Mouse (Mus musculus) heart, adult 2 months (tissue): ENCODE measurements around the gene H2-Eb2. TPM values are rescaled to one million over a fixed set of nuclear protein-coding genes. Genes with fewer than 3 reads are reported as not detected.

Source experiments
- DNase-seq, 2 experiments: peaks; one replicate each; pipeline ENCODE4 v3.0.0; 2021
- H3K27ac ChIP-seq: fragments of 200-600 bp; 2 replicates; pipeline ENCODE4 v1.8.1; 2022
- H3K27me3 ChIP-seq: fragments of 200-500 bp; 2 replicates; pipeline ENCODE4 v1.6.1; 2012; ENCODE audit warnings: mild to moderate bottlenecking, low read length, inconsistent platforms, mixed read lengths; ENCODE audit not compliant: control insufficient read depth, insufficient read depth
- H3K36me3 ChIP-seq: fragments of 200-500 bp; 2 replicates; pipeline ENCODE4 v1.6.1; 2012; ENCODE audit warnings: low read length, inconsistent platforms; ENCODE audit not compliant: control insufficient read depth, insufficient read depth
- H3K4me1 ChIP-seq: fragments of 200-500 bp; 2 replicates; pipeline ENCODE4 v1.6.1; 2011; ENCODE audit warnings: low read length; ENCODE audit not compliant: control insufficient read depth, insufficient read depth
- H3K4me3 ChIP-seq: fragments of 200-600 bp; 2 replicates; pipeline ENCODE4 v1.8.1; 2022
- H3K79me2 ChIP-seq: fragments of 200-500 bp; replicated peaks from 2 replicates; pipeline ENCODE4 v1.6.1; 2012; ENCODE audit warnings: mild to moderate bottlenecking, inconsistent platforms, low read length, moderate library complexity, mixed read lengths; ENCODE audit not compliant: control insufficient read depth, insufficient read depth
- H3K9ac ChIP-seq: fragments of 200-500 bp; 2 replicates; pipeline ENCODE4 v1.6.1; 2012; ENCODE audit warnings: low read depth, mild to moderate bottlenecking, control low read depth, inconsistent platforms, low read length, mixed read lengths
- CTCF ChIP-seq: fragments of 200-600 bp; IDR thresholded peaks from 2 replicates; pipeline ENCODE4 v1.8.1; 2022; ENCODE audit warnings: antibody characterized with exemption, mild to moderate bottlenecking, moderate library complexity
- EP300 ChIP-seq: fragments of 200-500 bp; IDR thresholded peaks from 2 replicates; pipeline ENCODE4 v1.6.1; 2011; ENCODE audit warnings: low read depth, low read length, control low read depth; ENCODE audit not compliant: insufficient read depth
- POLR2A ChIP-seq: fragments of 200-500 bp; IDR thresholded peaks from 2 replicates; pipeline ENCODE4 v1.6.1; 2011; ENCODE audit warnings: mild to moderate bottlenecking, low read depth, low read length, control low read depth; ENCODE audit not compliant: insufficient read depth
- WGBS: fragments of 180-500 bp; shearing (Covaris S2); methylation state at CpG from one replicate; pipeline ENCODE4 v1.1.7; 2018; 5-methylcytosine and 5-hydroxymethylcytosine counted together
- intact Hi-C: fragments of 180-260 bp; cut with DNase I; formaldehyde crosslinking; loops from one replicate; pipeline ENCODE4 v1.15.1; 2025
- polyA plus RNA-seq: library from polyadenylated mRNA; depleted of rRNA; stranded (reverse); fragments of >200 nt; gene quantifications from 2 replicates; pipeline ENCODE4 v1.2.3, GENCODE M21; 2012
- total RNA-seq, 2 experiments: library from RNA; stranded (reverse); gene quantifications; 2 replicates each; pipeline ENCODE4 v1.2.3; 2021

H2-Eb2 gene
- total and polyA plus RNA-seq, 3 experiments = 0.33 TPM; not detected in 2

GRCm38 (mm10) chr17:34286999-34287398, 38.5 kb upstream of the H2-Eb2 start:
- no peak for TF ChIP-seq POLR2A
- no peak for TF ChIP-seq EP300
- TF ChIP-seq CTCF = no peak
- H3K27ac ChIP-seq = no peak overlapping the region
- no peak overlapping the region for H3K9ac ChIP-seq
- peaks cover 1% of the 10 kb centered on the region; the same call in 1 of the 2 replicates for H3K4me1 ChIP-seq
- WGBS = 67% methylated on average over 6 of the region's 6 CpGs
- intact Hi-C loops = no loop called here
- DNase-seq = no peak
- H3K4me3 ChIP-seq = no peak overlapping the region
- no peaks in the 10 kb centered on the region for H3K27me3 ChIP-seq
- no peaks in the 10 kb centered on the region for H3K79me2 ChIP-seq
- no peaks in the 10 kb centered on the region for H3K36me3 ChIP-seq

GRCm38 (mm10) chr17:34287648-34288047, 37.8 kb upstream of the H2-Eb2 start, which contains the start of gene H2-Aa:
Gene H2-Aa, minus strand, starts transcription at chr17:34287823.
- Histone ChIP-seq H3K27ac (no peak within 1 kb of the TSS), H3K27me3 (no peaks in the 10 kb centered on the region)

GRCm38 (mm10) chr17:34288131-34288530, 37.3 kb upstream of the H2-Eb2 start:
- H3K4me1 ChIP-seq = peaks cover 1% of the 10 kb centered on the region; the same call in 1 of the 2 replicates
- no peak for DNase-seq
- 60% methylated on average over 3 of the region's 3 CpGs for WGBS

More at GRCm38 (mm10) chr17:34287648-34288047, 37.8 kb upstream of the H2-Eb2 start, which contains the start of gene H2-Aa:
- H3K4me1 ChIP-seq = peaks cover 1% of the 10 kb centered on the region; the same call in 1 of the 2 replicates
- no peak within 1 kb of the TSS for H3K4me3 ChIP-seq
- TF ChIP-seq POLR2A = no peak
- no peak for TF ChIP-seq CTCF
- TF ChIP-seq EP300 = no peak
- WGBS = 21% methylated on average over 8 of the region's 8 CpGs
- no peaks in the 10 kb centered on the region for H3K79me2 ChIP-seq
- DNase-seq = peak; percentile 70 to 85
- intact Hi-C loops = no loop called here
- no peaks in the 10 kb centered on the region for H3K36me3 ChIP-seq
- H3K9ac ChIP-seq = no peak within 1 kb of the TSS

GRCm38 (mm10) chr17:34291609-34292008, 33.9 kb upstream of the H2-Eb2 start:
- 14% methylated on average over 8 of the region's 8 CpGs for WGBS
- peak; percentile 77 to 80 for DNase-seq
- intact Hi-C loops = no loop called here

More at GRCm38 (mm10) chr17:34288131-34288530, 37.3 kb upstream of the H2-Eb2 start:
- no peak overlapping the region for H3K27ac ChIP-seq
- H3K4me3 ChIP-seq = no peak overlapping the region
- TF ChIP-seq CTCF (no peak), POLR2A (no peak), EP300 (no peak)
- H3K79me2 ChIP-seq = no peaks in the 10 kb centered on the region
- H3K27me3 ChIP-seq = no peaks in the 10 kb centered on the region
- H3K36me3 ChIP-seq = no peaks in the 10 kb centered on the region
- intact Hi-C loops = no loop called here
- no peak overlapping the region for H3K9ac ChIP-seq

GRCm38 (mm10) chr17:34292570-34292969, 32.9 kb upstream of the H2-Eb2 start:
- DNase-seq = no peak
- Histone ChIP-seq H3K27me3 (no peaks in the 10 kb centered on the region), H3K9ac (no peak overlapping the region), H3K27ac (no peak overlapping the region), H3K79me2 (no peaks in the 10 kb centered on the region), H3K4me1 (peaks cover 2% of the 10 kb centered on the region; the same call in 1 of the 2 replicates), H3K4me3 (no peak overlapping the region), H3K36me3 (no peaks in the 10 kb centered on the region)
- no peak for TF ChIP-seq POLR2A
- TF ChIP-seq CTCF = no peak
- no peak for TF ChIP-seq EP300
- intact Hi-C loops = no loop called here
- WGBS = 89% methylated on average over 4 of the region's 4 CpGs

More at GRCm38 (mm10) chr17:34291609-34292008, 33.9 kb upstream of the H2-Eb2 start:
- H3K4me1 ChIP-seq = peaks cover 2% of the 10 kb centered on the region; the same call in 1 of the 2 replicates
- no peak overlapping the region for H3K4me3 ChIP-seq
- no peak overlapping the region for H3K9ac ChIP-seq
- no peaks in the 10 kb centered on the region for H3K27me3 ChIP-seq
- no peaks in the 10 kb centered on the region for H3K79me2 ChIP-seq
- TF ChIP-seq CTCF = no peak
- TF ChIP-seq EP300 = no peak
- H3K36me3 ChIP-seq = no peaks in the 10 kb centered on the region
- H3K27ac ChIP-seq = no peak overlapping the region

GRCm38 (mm10) chr17:34293533-34293932, 31.9 kb upstream of the H2-Eb2 start:
- no peaks in the 10 kb centered on the region for H3K79me2 ChIP-seq
- H3K9ac ChIP-seq = no peak overlapping the region
- no peak overlapping the region for H3K4me3 ChIP-seq
- WGBS = 28% methylated on average over 2 of the region's 2 CpGs
- H3K36me3 ChIP-seq = no peaks in the 10 kb centered on the region
- H3K4me1 ChIP-seq = peaks cover 2% of the 10 kb centered on the region; the same call in 1 of the 2 replicates
- intact Hi-C loops = no loop called here
- H3K27ac ChIP-seq = no peak overlapping the region
- TF ChIP-seq EP300 (no peak), POLR2A (no peak), CTCF (no peak)
- H3K27me3 ChIP-seq = no peaks in the 10 kb centered on the region
- DNase-seq = peak in 1 of 2 experiments; percentile 40
